Mouse (Mus musculus) right cerebral cortex, postnatal 10 days (tissue): ENCODE measurements around the gene Cspg5.
A peak's percentile ranks its signal among the peaks of the same experiment; 100 is the strongest.

Source experiments
- DNase-seq, 2 experiments: peaks; one replicate each; pipeline ENCODE4 v3.0.0; 2021; ENCODE audit warnings: low spot score in 2 of 2

The Cspg5 gene

GRCm38 (mm10) chr9:110250776-110251175, 7.2 kb downstream of the Cspg5 start:
- peak in 1 of 2 experiments; percentile 53 for DNase-seq

- DNase-seq = peak in 1 of 2 experiments; percentile 54
Measured at GRCm38 (mm10) chr9:110255407-110256019, 11.9 kb downstream of the Cspg5 start.

- no peak for DNase-seq
Measured at GRCm38 (mm10) chr9:110258646-110259045, 15.1 kb downstream of the Cspg5 start.

- no peak for DNase-seq
Measured at GRCm38 (mm10) chr9:110259118-110259517, 15.5 kb downstream of the Cspg5 start.

GRCm38 (mm10) chr9:110263181-110263580, 19.6 kb downstream of the Cspg5 start:
- peak in 1 of 2 experiments; percentile 48 for DNase-seq

GRCm38 (mm10) chr9:110264991-110265390, 21.4 kb downstream of the Cspg5 start:
- DNase-seq = no peak

- peak in 1 of 2 experiments; percentile 46 for DNase-seq
Measured at GRCm38 (mm10) chr9:110268416-110268815, 24.8 kb downstream of the Cspg5 start.

- DNase-seq = no peak
Measured at GRCm38 (mm10) chr9:110272330-110272729, 28.7 kb downstream of the Cspg5 start.

- DNase-seq = peak in 1 of 2 experiments; percentile 52
Measured at GRCm38 (mm10) chr9:110273507-110273906, 29.9 kb downstream of the Cspg5 start.

GRCm38 (mm10) chr9:110275882-110276281, 32.3 kb downstream of the Cspg5 start:
- no peak for DNase-seq

- peak; percentile 87 to 92 for DNase-seq
Measured at GRCm38 (mm10) chr9:110277431-110277881, 33.9 kb downstream of the Cspg5 start.

GRCm38 (mm10) chr9:110284075-110284697, 40.6 kb downstream of the Cspg5 start:
- peak in 1 of 2 experiments; percentile 53 for DNase-seq

GRCm38 (mm10) chr9:110287321-110287924, 43.8 kb downstream of the Cspg5 start:
- peak; percentile 83 to 91 for DNase-seq

GRCm38 (mm10) chr9:110293254-110293718, 49.7 kb downstream of the Cspg5 start:
- peak; percentile 76 to 83 for DNase-seq

- peak in 1 of 2 experiments; percentile 57 for DNase-seq
Measured at GRCm38 (mm10) chr9:110293873-110294415, 50.4 kb downstream of the Cspg5 start.

- no peak for DNase-seq
Measured at GRCm38 (mm10) chr9:110294786-110295185, 51.2 kb downstream of the Cspg5 start.

- DNase-seq = peak; percentile 91 to 92
Measured at GRCm38 (mm10) chr9:110296867-110297627, 53.5 kb downstream of the Cspg5 start.

- DNase-seq = peak; percentile 54 to 59
Measured at GRCm38 (mm10) chr9:110304516-110304915, 60.9 kb downstream of the Cspg5 start.

GRCm38 (mm10) chr9:110304969-110305651, 61.5 kb downstream of the Cspg5 start, which contains the start of gene Elp6:
Elp6 (plus strand) TSS chr9:110305173.
- peak; percentile 94 to 95 for DNase-seq

- DNase-seq = no peak
Measured at GRCm38 (mm10) chr9:110306371-110306770, 62.8 kb downstream of the Cspg5 start.
